Mouse (Mus musculus): ENCODE data around the gene Gm45799. TPM values are rescaled to one million over a fixed set of nuclear protein-coding genes. Genes with fewer than 3 reads are reported as not detected.

Gm45799 gene
- total RNA-seq (2014; fragmentation: Nextera tagmentation), result 0.15 and 6.2 TPM in 2 replicates
- 5.2 TPM in 1 of 2 replicates, not detected in the other for total RNA-seq (2017)

GRCm38 (mm10) chr7:105640233-105640893 lies at the start of gene Gm45799, which contains the start of gene Arfip2:
TSS of gene Gm45799 (plus strand) at chr7:105640552.
TSS of gene Arfip2 (minus strand) at chr7:105640416.
- ATAC-seq (replicated peaks; ENCODE audit: low FRiP score, low TSS enrichment, poor library complexity, severe bottlenecking), result peak; percentile 94

- peak; percentile 91 for ATAC-seq (replicated peaks; ENCODE audit: low FRiP score, low TSS enrichment, poor library complexity, severe bottlenecking)
Observed at GRCm38 (mm10) chr7:105602860-105603623, 37.3 kb upstream of the Gm45799 start.

GRCm38 (mm10) chr7:105608467-105608866 lies 31.9 kb upstream of the Gm45799 start:
- ATAC-seq (replicated peaks; ENCODE audit: low FRiP score, low TSS enrichment, poor library complexity, severe bottlenecking), result no peak

GRCm38 (mm10) chr7:105611767-105612166 lies 28.6 kb upstream of the Gm45799 start:
- no peak for ATAC-seq (replicated peaks; ENCODE audit: low FRiP score, low TSS enrichment, poor library complexity, severe bottlenecking)

GRCm38 (mm10) chr7:105614400-105614799 lies 26.0 kb upstream of the Gm45799 start:
- no peak for ATAC-seq (replicated peaks; ENCODE audit: low FRiP score, low TSS enrichment, poor library complexity, severe bottlenecking)

GRCm38 (mm10) chr7:105615720-105616119 lies 24.6 kb upstream of the Gm45799 start:
- 0 out of 2 replicates have a peak, but pooled peaks have one; percentile 38 for ATAC-seq (replicated peaks; ENCODE audit: low FRiP score, low TSS enrichment, poor library complexity, severe bottlenecking)

GRCm38 (mm10) chr7:105616561-105616960 lies 23.8 kb upstream of the Gm45799 start:
- no peak; the same call in 1 of the 2 replicates for ATAC-seq (replicated peaks; ENCODE audit: low FRiP score, low TSS enrichment, poor library complexity, severe bottlenecking)

- no peak for ATAC-seq (replicated peaks; ENCODE audit: low FRiP score, low TSS enrichment, poor library complexity, severe bottlenecking)
Observed at GRCm38 (mm10) chr7:105617810-105618209, 22.5 kb upstream of the Gm45799 start.

GRCm38 (mm10) chr7:105619701-105620100 lies 20.7 kb upstream of the Gm45799 start:
- no peak for ATAC-seq (replicated peaks; ENCODE audit: low FRiP score, low TSS enrichment, poor library complexity, severe bottlenecking)

GRCm38 (mm10) chr7:105621053-105621452 lies 19.3 kb upstream of the Gm45799 start:
- ATAC-seq (replicated peaks; ENCODE audit: low FRiP score, low TSS enrichment, poor library complexity, severe bottlenecking), result no peak

- ATAC-seq (replicated peaks; ENCODE audit: low FRiP score, low TSS enrichment, poor library complexity, severe bottlenecking), result no peak
Observed at GRCm38 (mm10) chr7:105621646-105622292, 18.6 kb upstream of the Gm45799 start.

- no peak for ATAC-seq (replicated peaks; ENCODE audit: low FRiP score, low TSS enrichment, poor library complexity, severe bottlenecking)
Observed at GRCm38 (mm10) chr7:105625397-105625796, 15.0 kb upstream of the Gm45799 start.

GRCm38 (mm10) chr7:105628633-105629032 lies 11.7 kb upstream of the Gm45799 start:
- ATAC-seq (replicated peaks; ENCODE audit: low FRiP score, low TSS enrichment, poor library complexity, severe bottlenecking), result no peak

GRCm38 (mm10) chr7:105632551-105632972 lies 7.8 kb upstream of the Gm45799 start:
- ATAC-seq (replicated peaks; ENCODE audit: low FRiP score, low TSS enrichment, poor library complexity, severe bottlenecking), result no peak

GRCm38 (mm10) chr7:105633127-105633800 lies 7.1 kb upstream of the Gm45799 start, which contains the start of gene Trim3:
TSS of gene Trim3 (minus strand) at chr7:105633571.
- ATAC-seq (replicated peaks; ENCODE audit: low FRiP score, low TSS enrichment, poor library complexity, severe bottlenecking), result peak; percentile 76

- ATAC-seq (replicated peaks; ENCODE audit: low FRiP score, low TSS enrichment, poor library complexity, severe bottlenecking), result no peak
Observed at GRCm38 (mm10) chr7:105633801-105634135, 6.6 kb upstream of the Gm45799 start.

- peak; percentile 45 for ATAC-seq (replicated peaks; ENCODE audit: low FRiP score, low TSS enrichment, poor library complexity, severe bottlenecking)
Observed at GRCm38 (mm10) chr7:105634272-105634920, 6.0 kb upstream of the Gm45799 start.

- ATAC-seq (replicated peaks; ENCODE audit: low FRiP score, low TSS enrichment, poor library complexity, severe bottlenecking), result no peak
Observed at GRCm38 (mm10) chr7:105635726-105636125, 4.6 kb upstream of the Gm45799 start.

- ATAC-seq (replicated peaks; ENCODE audit: low FRiP score, low TSS enrichment, poor library complexity, severe bottlenecking), result no peak
Observed at GRCm38 (mm10) chr7:105638776-105639175, 1.6 kb upstream of the Gm45799 start.

Data from megakaryocyte-erythroid progenitor cell, adult 5-6 weeks (primary cell).